Mouse (Mus musculus) limb, embryonic 13.5 days (tissue): ENCODE measurements around the gene Ncam1. TPM values are rescaled to one million over a fixed set of nuclear protein-coding genes. Genes with fewer than 3 reads are reported as not detected.

Experiments used
- ATAC-seq: fragments of 200-750 bp; cut with Nextera tagmentation; 2 replicates; pipeline ENCODE4 v1.8.0; 2017; ENCODE audit warnings: low read depth, moderate number of reproducible peaks, moderate TSS enrichment; ENCODE audit not compliant: low FRiP score
- H3K27ac ChIP-seq: fragments of 300-500 bp; sonication (generic); 2 replicates; pipeline ENCODE4 v1.5.1; 2015; ENCODE audit warnings: inconsistent platforms, mild to moderate bottlenecking, moderate library complexity
- H3K27me3 ChIP-seq: fragments of 300-500 bp; sonication (generic); 2 replicates; pipeline ENCODE4 v1.6.1; 2015; ENCODE audit warnings: mild to moderate bottlenecking, inconsistent platforms
- H3K36me3 ChIP-seq: fragments of 300-500 bp; sonication (generic); 2 replicates; pipeline ENCODE4 v1.6.1; 2015; ENCODE audit warnings: inconsistent platforms, mild to moderate bottlenecking, moderate library complexity
- H3K4me1 ChIP-seq: fragments of 300-500 bp; sonication (generic); 2 replicates; pipeline ENCODE4 v1.6.1; 2015; ENCODE audit warnings: inconsistent platforms
- H3K4me2 ChIP-seq: fragments of 300-500 bp; sonication (generic); replicated peaks from 2 replicates; pipeline ENCODE4 v1.6.1; 2015; ENCODE audit warnings: inconsistent platforms, mild to moderate bottlenecking, moderate library complexity
- H3K4me3 ChIP-seq: fragments of 300-500 bp; sonication (generic); 2 replicates; pipeline ENCODE4 v1.5.1; 2015; ENCODE audit warnings: moderate library complexity, mild to moderate bottlenecking, inconsistent platforms
- H3K9ac ChIP-seq: fragments of 300-500 bp; sonication (generic); 2 replicates; pipeline ENCODE4 v1.6.1; 2015; ENCODE audit warnings: mild to moderate bottlenecking, inconsistent platforms
- H3K9me3 ChIP-seq: fragments of 300-500 bp; sonication (generic); 2 replicates; pipeline ENCODE4 v1.6.1; 2016; ENCODE audit warnings: inconsistent platforms
- WGBS: fragments of 180-500 bp; shearing (Covaris S2); methylation state at CpG from one replicate; pipeline ENCODE4 v1.1.7; 2015; 5-methylcytosine and 5-hydroxymethylcytosine counted together
- polyA plus RNA-seq: library from polyadenylated mRNA; unstranded; fragments of >200 nt; fragmentation: Nextera tagmentation; extraction: Ambion mirVana; gene quantifications from 2 replicates; pipeline ENCODE4 v1.2.1, GENCODE M21; 2015

Gene Ncam1
- polyA plus RNA-seq, 1 experiment from 2014 or later = 90.9 TPM

DNA sequence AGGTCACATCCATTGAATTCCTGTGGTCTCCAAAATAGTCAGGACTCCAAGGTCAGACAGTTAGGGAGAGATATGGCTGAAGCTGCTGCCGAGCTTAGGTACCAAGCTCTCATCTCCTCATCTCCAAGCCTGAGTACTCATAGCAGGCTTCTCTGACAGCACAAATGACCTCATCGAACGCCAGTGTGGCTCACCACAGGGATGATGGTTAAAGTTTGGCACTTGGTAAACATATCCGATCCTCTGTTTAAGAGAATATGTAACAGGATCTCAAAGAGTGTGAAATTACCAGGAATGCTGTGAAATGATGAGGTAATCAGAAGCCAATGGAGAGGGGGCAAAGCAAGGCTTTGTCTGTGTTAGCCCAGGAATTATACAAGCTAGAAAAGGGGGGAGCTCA lies 6.1 kb downstream of the Ncam1 start:
- H3K9ac ChIP-seq = no peak overlapping the region
- no peak overlapping the region for H3K4me2 ChIP-seq
- H3K36me3 ChIP-seq = no peaks in the 10 kb centered on the region
- H3K4me1 ChIP-seq = peaks cover 25% of the 10 kb centered on the region
- ATAC-seq = no peak
- H3K4me3 ChIP-seq = no peak overlapping the region
- no peaks in the 10 kb centered on the region; the same call in 1 of the 2 replicates for H3K27me3 ChIP-seq
- 66% methylated on average over 4 of the region's 4 CpGs for WGBS
- no peaks in the 10 kb centered on the region for H3K9me3 ChIP-seq
- H3K27ac ChIP-seq = no peak overlapping the region

DNA sequence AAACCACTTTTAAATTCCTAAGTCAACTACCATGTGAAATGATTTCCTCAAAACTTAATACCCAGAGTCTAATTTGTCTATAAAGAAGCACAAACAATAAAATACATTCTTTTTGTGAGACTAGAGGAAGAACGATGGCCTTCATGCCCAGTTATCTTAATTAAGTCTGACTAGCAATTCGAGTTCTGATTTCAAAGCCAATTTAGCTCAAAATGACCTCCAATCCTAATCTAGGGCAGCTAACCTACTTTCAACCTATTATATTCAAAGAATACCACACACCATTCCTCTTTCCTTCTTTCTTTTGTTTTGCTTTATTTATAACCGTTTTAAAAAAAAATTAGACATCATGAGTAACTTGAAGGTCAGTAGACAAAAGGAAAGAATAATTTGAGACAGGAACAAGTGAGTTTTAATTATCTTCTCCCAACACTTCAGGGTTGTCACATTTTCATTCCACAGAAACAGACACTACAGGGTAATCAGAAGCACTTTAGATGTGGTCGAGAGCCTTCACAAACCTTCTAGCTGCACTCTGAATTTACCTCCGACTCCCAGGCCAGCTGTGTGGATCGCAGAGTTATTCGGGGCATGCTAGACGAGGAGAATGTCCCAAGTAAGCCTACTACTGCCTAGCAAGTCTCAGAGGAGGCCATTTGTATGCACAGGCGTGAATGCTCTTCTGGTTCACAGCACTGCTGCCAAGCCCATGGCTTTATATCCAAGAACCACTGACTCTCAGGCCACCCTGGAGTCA lies 17.5 kb downstream of the Ncam1 start:
- WGBS = 72% methylated on average over 9 of the region's 9 CpGs
- Histone ChIP-seq H3K4me3 (no peak overlapping the region), H3K9me3 (no peaks in the 10 kb centered on the region), H3K27ac (no peak overlapping the region), H3K4me2 (no peak overlapping the region), H3K27me3 (no peaks in the 10 kb centered on the region), H3K36me3 (no peaks in the 10 kb centered on the region), H3K4me1 (no peaks in the 10 kb centered on the region), H3K9ac (no peak overlapping the region)
- ATAC-seq = no peak

GRCm38 (mm10) chr9:49777015-49777637 lies 21.6 kb downstream of the Ncam1 start:
- Histone ChIP-seq H3K4me2 (no peak overlapping the region), H3K27ac (no peak overlapping the region), H3K27me3 (no peaks in the 10 kb centered on the region), H3K4me1 (peaks cover 5% of the 10 kb centered on the region; the same call in 1 of the 2 replicates), H3K36me3 (no peaks in the 10 kb centered on the region), H3K9me3 (no peaks in the 10 kb centered on the region), H3K4me3 (no peak overlapping the region), H3K9ac (no peak overlapping the region)
- ATAC-seq = no peak
- WGBS = 77% methylated on average over 7 of the region's 7 CpGs

GRCm38 (mm10) chr9:49766634-49767033 lies 32.1 kb downstream of the Ncam1 start:
- Histone ChIP-seq H3K9ac (no peak overlapping the region), H3K4me1 (no peaks in the 10 kb centered on the region)
- no peak for ATAC-seq

GRCm38 (mm10) chr9:49760571-49760970 lies 38.2 kb downstream of the Ncam1 start:
- no peak overlapping the region for H3K9ac ChIP-seq
- no peaks in the 10 kb centered on the region for H3K27me3 ChIP-seq
- H3K9me3 ChIP-seq = no peaks in the 10 kb centered on the region
- no peaks in the 10 kb centered on the region for H3K36me3 ChIP-seq
- no peak overlapping the region for H3K4me3 ChIP-seq
- no peak for ATAC-seq
- H3K4me1 ChIP-seq = peaks cover 18% of the 10 kb centered on the region
- H3K27ac ChIP-seq = no peak overlapping the region
- WGBS = 81% methylated on average over 6 of the region's 6 CpGs
- no peak overlapping the region for H3K4me2 ChIP-seq

More at GRCm38 (mm10) chr9:49766634-49767033, 32.1 kb downstream of the Ncam1 start:
- Histone ChIP-seq H3K27me3 (no peaks in the 10 kb centered on the region), H3K9me3 (no peaks in the 10 kb centered on the region), H3K27ac (no peak overlapping the region), H3K4me3 (no peak overlapping the region), H3K36me3 (no peaks in the 10 kb centered on the region), H3K4me2 (no peak overlapping the region)
- 51% methylated on average over 2 of the region's 2 CpGs for WGBS

GRCm38 (mm10) chr9:49758436-49758835 lies 40.3 kb downstream of the Ncam1 start:
- whole genome bisulfite sequencing = 36% methylated on average over 2 of the region's 2 CpGs
- H3K27ac ChIP-seq = no peak overlapping the region

DNA sequence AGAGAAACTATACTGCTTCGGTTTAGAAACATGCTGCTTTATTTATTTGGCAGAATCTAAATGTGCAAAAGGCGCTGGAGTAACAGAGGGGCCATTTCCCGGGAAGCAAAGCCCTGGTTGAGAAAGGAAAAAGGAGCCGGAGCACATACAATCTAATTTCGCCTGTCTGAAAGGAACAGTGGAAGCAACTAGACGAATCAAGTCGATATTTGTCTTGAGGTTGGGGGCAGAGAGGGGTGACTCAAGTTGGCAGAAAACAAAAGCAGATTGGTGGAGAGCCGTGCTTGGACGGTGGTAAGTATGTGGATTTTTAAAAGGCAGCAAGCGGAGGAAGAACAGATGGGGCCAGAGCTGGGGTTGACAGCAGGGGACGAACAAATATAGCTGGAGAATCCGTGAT lies 40.7 kb downstream of the Ncam1 start:
- Histone ChIP-seq H3K36me3 (no peaks in the 10 kb centered on the region), H3K4me2 (peak overlapping the region; percentile 27; the same call in 1 of the 2 replicates), H3K9me3 (no peaks in the 10 kb centered on the region), H3K27ac (peak overlapping the region; percentile 77; the same call in 1 of the 2 replicates), H3K4me1 (peaks cover 28% of the 10 kb centered on the region), H3K4me3 (no peak overlapping the region), H3K9ac (no peak overlapping the region), H3K27me3 (no peaks in the 10 kb centered on the region)
- ATAC-seq = no peak; the same call in 1 of the 2 replicates
- 54% methylated on average over 12 of the region's 12 CpGs for WGBS

More at GRCm38 (mm10) chr9:49758436-49758835, 40.3 kb downstream of the Ncam1 start:
- H3K4me1 ChIP-seq = peaks cover 28% of the 10 kb centered on the region
- no peaks in the 10 kb centered on the region for H3K27me3 ChIP-seq
- no peak overlapping the region; the same call in 1 of the 2 replicates for H3K9ac ChIP-seq
- no peaks in the 10 kb centered on the region for H3K9me3 ChIP-seq
- no peak for ATAC-seq
- H3K4me3 ChIP-seq = no peak overlapping the region
- H3K4me2 ChIP-seq = peak overlapping the region; percentile 27; the same call in 1 of the 2 replicates
- H3K36me3 ChIP-seq = no peaks in the 10 kb centered on the region

DNA sequence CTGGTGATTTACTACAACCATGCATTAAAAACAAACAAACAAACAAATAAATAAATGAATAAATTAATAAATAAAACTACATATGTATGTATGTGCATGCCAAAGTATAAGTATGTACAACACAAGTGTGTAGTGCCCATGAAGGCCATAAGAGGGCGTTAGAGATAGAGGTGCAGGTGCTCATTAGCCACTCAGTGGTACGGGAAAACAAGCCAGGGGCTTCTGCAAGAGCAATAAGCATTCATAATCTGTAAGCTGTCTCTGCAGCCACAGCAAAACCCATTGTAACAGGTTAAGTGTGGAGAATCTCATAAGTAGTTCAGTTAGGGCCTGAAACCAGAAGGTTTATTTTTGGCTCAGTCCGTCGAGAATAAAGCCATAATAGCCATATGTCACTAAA lies 41.1 kb downstream of the Ncam1 start:
- H3K9me3 ChIP-seq = no peaks in the 10 kb centered on the region
- no peaks in the 10 kb centered on the region for H3K27me3 ChIP-seq
- H3K27ac ChIP-seq = peak overlapping the region; percentile 77; the same call in 1 of the 2 replicates
- no peak overlapping the region for H3K4me3 ChIP-seq
- 69% methylated on average over 4 of the region's 4 CpGs for WGBS
- no peaks in the 10 kb centered on the region for H3K36me3 ChIP-seq
- peaks cover 28% of the 10 kb centered on the region for H3K4me1 ChIP-seq
- ATAC-seq = no peak
- H3K9ac ChIP-seq = no peak overlapping the region
- H3K4me2 ChIP-seq = no peak overlapping the region

- Histone ChIP-seq H3K36me3 (no peaks in the 10 kb centered on the region), H3K27me3 (no peaks in the 10 kb centered on the region), H3K9me3 (no peaks in the 10 kb centered on the region), H3K9ac (no peak overlapping the region), H3K4me1 (peaks cover 30% of the 10 kb centered on the region), H3K4me3 (no peak overlapping the region), H3K4me2 (no peak overlapping the region), H3K27ac (no peak overlapping the region)
- ATAC-seq = no peak
- WGBS = 82% methylated on average over 4 of the region's 4 CpGs
These were observed 42.0 kb downstream of the Ncam1 start for GRCm38 (mm10) chr9:49756725-49757124.

DNA sequence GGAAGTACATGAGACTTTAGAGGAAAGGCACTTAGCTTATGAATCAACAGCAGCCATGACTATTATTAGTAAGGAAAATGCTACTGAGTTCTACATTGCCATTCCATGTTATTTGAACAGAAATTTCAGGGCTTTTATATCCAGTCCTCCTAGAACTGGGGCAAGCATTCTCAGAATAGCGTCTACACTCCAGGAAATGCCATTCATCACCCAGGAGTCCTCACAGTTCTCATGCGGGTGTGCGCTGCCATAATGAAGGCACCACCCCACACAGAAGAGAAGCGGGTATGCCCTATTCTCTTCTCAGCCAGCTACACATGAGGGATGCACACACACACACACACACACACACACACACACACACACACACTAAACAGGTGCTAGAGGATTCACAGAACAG lies 43.5 kb downstream of the Ncam1 start:
- H3K4me3 ChIP-seq = no peak overlapping the region
- 87% methylated on average over 4 of the region's 4 CpGs for WGBS
- no peak for ATAC-seq

GRCm38 (mm10) chr9:49751466-49751865 lies 47.3 kb downstream of the Ncam1 start:
- Histone ChIP-seq H3K4me2 (no peak overlapping the region), H3K9me3 (no peaks in the 10 kb centered on the region), H3K36me3 (no peaks in the 10 kb centered on the region), H3K9ac (no peak overlapping the region), H3K4me3 (no peak overlapping the region), H3K27me3 (no peaks in the 10 kb centered on the region), H3K4me1 (peaks cover 28% of the 10 kb centered on the region), H3K27ac (no peak overlapping the region)
- 69% methylated on average over 6 of the region's 6 CpGs for WGBS
- ATAC-seq = no peak

More for the DNA sequence above, 43.5 kb downstream of the Ncam1 start:
- Histone ChIP-seq H3K9me3 (no peaks in the 10 kb centered on the region), H3K27ac (no peak overlapping the region), H3K4me1 (peaks cover 41% of the 10 kb centered on the region), H3K27me3 (no peaks in the 10 kb centered on the region), H3K9ac (no peak overlapping the region), H3K4me2 (no peak overlapping the region), H3K36me3 (no peaks in the 10 kb centered on the region)

DNA sequence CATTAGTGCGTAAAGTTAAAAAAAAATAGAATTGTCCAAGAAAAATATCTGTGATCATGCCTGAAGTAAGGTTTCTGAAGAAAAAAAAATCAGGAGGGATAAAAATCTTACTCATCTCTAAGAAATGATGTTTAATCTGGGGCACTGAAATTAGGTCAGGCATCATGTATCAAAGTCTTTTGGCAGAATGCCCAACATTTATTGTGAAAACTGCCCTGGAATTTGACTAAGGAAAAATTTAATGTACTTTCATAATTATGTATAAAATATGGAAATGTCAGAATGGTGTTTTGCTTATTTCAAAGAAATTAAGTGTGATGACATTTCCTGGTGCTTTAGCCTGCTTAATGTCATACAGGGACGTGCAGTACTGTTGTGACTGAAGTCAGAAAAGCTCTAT lies 52.5 kb downstream of the Ncam1 start:
- H3K9me3 ChIP-seq = no peaks in the 10 kb centered on the region
- no peaks in the 10 kb centered on the region for H3K36me3 ChIP-seq
- H3K4me2 ChIP-seq = no peak overlapping the region
- no peak overlapping the region for H3K27ac ChIP-seq
- no peak overlapping the region for H3K9ac ChIP-seq
- H3K4me3 ChIP-seq = no peak overlapping the region
- peaks cover 38% of the 10 kb centered on the region for H3K4me1 ChIP-seq
- no peaks in the 10 kb centered on the region for H3K27me3 ChIP-seq
- ATAC-seq = no peak
- 55% methylated on average over 2 of the region's 2 CpGs for WGBS
